Mouse (Mus musculus): ENCODE measurements around the gene Arf3. TPM values are rescaled to one million over a fixed set of nuclear protein-coding genes. Genes with fewer than 3 reads are reported as not detected.
"Not testable (repeated sequence)": the region's sequence is repeated elsewhere in the genome, so short reads cannot be mapped to it uniquely, and the experiment has no call there.

The Arf3 gene
- 100 to 1,000 TPM; 636 TPM for total RNA-seq (2021)
- long read RNA-seq, full-length matches to known transcripts: 136 of 340 reads
- long read RNA-seq, partial matches to known transcripts: 22 of 340 reads
- long read RNA-seq, other reads (novel, unspliced or antisense): 182 of 340 reads

DNA sequence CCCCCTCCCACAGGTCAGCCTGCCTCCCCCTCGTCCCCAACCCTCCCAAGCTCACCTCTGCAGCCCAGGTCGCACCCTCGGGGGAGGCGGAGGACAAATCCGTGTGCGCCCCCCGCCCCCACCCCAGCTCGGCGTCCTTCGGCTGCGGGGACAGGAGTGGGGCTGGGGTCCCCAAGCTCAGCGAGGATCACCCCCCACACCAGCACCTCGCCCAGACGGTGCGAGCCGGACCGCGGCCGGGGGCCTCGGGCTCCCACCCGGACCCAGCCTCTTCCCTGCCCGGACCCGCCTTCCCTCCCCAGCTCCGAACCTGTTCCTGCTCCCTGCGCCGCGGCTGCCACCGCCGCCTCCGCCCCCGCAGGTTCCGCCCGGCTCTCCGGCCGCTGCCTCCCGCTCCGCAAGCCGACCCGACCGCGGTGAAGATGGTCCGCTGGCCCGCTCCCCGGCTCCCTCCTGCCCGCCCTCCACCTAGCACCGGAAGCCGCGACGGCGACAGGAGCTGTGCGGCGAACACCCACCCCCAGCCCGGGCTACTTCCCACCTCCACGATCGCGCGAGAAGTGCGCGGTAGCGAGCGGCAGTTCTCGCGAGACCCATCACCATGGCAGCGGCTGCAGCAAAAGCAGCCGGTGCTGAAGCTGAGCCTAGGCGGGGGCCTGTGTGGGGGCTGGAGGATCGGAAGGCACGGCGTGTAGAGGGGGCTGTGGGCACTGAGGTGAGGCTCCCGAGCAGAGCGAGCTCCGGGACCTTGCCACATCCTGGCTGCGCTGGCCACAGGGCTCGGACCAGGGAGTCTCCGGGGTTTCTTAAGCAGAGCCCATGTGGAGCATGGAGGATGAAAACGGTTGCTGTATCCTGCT is at the start of gene Arf3:
Gene Arf3, minus strand, starts transcription at position 545 of the 860 bp plus-strand sequence.
- DNase-seq (ENCODE audit: low spot score in 2 of 2): peak; percentile 96 to 98

DNA sequence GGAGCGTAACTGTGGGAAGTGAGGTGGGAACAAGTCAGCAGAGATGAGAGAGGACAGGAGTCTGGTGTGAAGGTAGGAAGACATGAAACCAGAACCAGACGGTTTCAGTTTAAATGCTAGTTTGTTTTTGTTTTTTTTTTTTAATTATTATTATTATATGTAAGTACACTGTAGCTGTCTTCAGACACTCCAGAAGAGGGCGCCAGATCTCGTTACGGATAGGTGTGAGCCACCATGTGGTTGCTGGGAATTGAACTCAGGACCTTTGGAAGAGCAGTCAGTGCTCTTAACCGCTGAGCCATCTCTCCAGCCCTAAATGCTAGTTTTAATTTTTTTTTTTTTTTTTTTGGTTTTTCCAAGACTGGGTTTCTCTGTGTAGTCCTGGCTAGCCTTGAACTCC is 47.2 kb upstream of the Arf3 start:
- not testable (repeated sequence) for DNase-seq (ENCODE audit: low spot score in 2 of 2)

DNA sequence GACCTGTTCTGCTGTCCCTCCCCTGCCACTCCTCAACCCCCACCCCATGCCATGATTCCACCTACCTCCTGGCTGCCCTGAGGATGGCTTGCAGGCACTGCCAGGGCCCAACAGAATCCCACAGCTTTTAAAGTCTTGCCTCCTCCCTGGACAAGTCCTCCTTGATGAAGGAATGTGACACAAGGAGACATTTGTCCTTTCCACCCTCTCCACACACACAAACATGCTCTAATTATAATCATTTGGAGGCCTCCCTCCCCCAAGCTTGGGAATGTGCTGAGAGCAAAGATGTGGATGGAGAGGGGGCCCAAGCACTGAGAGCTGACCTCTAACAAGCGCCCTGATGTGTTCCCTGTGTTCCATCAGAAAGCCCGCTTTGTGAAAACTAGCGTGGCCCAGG is 46.4 kb upstream of the Arf3 start, which contains the start of gene Ddn:
Gene Ddn, minus strand, starts transcription at position 101 of the 400 bp plus-strand sequence.
- DNase-seq (ENCODE audit: low spot score in 2 of 2): no peak

DNA sequence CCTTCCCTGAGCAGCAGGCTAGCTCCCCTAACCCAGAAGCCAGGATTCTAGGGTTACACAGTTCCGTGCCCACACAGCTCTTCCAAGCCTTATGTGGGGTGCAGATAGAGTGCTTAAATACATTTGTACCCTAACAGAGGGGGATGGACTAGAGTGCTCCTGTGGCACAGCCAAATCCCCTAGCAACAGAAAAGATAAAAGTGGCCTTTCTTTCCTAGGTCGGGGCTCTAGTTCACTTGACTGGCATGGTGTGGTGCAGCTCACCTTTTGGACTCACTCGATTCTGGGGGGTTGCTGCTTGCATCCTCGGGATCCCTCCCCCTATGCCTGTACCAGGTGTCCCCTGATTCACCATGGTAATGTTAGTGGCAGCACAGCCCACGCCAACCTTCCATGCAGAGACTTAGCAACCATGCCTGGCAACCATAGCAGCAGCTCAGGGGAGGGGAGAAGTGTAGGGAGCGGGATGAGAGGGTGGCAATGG is 45.7 kb upstream of the Arf3 start:
- peak; percentile 55 to 71 for DNase-seq (ENCODE audit: low spot score in 2 of 2)

DNA sequence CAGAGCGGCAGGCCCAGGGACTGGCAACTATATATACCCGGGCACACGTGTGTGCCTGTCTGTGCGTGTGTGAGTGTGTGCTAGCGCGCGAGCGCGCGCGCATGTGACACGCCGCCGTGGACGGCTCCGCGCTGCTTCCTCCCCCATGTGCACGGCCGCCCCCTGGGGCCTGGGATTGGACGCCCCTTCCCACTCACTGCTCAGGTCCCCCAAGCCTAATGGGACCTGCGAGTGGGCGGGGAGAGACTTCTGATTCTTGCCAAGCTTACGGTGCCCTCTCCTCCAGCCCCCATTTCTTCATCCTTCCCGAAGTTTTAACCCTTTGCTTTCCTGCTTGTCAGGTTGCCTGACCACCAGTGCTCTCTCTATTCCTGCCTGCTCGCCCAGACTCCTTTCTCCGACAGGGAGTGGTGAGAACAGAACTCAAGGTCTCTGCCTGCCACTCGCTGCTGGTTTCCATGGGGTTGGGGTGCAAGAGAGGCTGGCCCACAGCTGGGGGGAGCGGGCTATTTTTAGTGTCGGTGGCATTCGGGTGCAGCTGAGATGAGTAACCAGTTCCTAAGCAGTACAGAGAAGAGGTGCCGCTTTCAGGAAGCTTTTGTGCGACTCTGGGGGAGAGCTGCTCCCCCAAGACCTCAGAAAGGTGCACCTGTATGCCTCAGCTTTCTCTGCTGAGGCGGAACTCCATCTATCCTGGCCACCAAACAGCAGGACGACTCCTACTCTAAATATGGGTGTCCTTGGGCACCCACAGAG is 45.1 kb upstream of the Arf3 start:
- DNase-seq (ENCODE audit: low spot score in 2 of 2): peak; percentile 86

DNA sequence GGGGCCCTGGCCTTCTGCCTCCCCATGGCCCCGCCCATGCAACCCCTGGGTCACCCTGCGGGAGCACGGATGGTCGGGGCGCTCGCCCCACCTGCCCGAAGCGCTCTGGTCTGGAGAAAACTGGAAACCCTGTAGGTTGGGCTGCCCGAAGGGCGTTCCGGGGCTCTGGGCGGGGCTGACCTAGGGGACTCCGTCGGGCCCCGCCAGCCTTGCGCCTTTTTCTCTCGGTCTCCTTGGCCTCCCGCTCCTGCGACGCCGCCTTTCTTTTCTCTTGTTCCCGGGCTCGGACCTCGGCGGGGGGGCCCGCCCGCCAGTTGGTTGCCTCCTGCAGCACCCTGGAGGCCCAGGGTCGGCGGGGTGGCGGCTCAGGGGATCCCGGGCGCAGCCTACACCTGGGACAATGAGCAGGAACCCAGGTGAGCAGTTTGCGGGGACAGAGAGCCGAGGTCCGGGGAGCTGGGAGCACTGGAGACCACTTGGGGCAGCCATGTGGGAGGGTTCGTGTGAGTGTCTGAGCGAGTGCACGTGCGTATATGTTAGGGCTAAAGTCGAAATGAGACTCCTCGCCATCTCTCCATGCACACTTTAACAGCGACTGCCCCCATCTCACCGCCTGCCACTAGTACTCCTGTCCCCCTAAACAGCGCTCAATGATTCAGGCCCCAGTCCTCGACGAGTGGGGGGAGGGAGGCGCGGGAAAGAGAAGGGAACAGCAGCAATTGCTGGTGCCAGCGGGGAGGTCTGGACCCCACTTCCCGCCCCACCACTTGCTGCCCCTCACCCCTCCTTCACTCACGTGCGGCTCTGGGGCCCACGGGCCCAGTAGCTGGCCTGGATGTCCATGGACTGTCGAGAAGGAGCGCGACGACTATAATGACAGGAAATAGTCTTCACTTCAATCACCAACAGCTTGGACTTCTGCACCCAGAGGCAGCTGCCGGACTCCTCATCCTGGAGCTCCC is 44.1 kb upstream of the Arf3 start:
- peak in 1 of 2 experiments; percentile 44 for DNase-seq (ENCODE audit: low spot score in 2 of 2)

DNA sequence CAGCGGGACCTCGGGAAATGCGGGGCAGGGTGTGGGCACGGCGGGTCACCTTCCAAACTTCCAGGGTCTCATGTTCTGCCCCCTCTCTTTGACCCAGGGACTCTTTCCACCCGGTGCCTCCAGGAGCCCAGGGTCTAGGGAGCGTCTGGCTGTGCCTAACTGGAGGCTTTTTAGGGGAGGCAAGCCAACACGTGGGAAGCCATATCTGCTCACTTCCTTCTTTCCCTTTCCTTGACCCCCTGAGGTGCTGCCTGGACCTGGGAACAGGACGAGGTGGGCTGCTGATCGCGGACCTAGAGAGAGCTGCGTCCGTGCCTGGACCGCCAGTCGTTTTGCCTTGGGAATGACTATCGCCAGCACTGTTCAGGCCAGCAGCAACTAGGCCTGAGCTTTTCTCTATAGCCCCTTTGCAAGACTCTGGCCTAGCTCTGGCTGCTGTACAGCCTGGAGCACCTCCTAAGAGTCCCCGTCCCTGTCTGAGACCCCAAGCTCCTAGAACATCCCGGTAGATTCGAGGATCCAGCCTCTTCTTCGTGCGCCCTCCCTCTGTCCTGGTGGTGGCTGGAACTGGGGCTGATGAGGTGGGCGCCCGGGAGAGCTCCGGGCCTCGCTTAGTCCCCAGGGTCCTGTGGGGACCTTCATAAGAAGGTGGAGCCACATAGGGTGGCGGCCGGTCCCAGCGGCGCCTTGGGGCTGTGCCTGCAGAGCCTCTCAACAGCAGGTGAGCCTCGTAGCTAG is 43.2 kb upstream of the Arf3 start:
- DNase-seq (ENCODE audit: low spot score in 2 of 2): no peak

DNA sequence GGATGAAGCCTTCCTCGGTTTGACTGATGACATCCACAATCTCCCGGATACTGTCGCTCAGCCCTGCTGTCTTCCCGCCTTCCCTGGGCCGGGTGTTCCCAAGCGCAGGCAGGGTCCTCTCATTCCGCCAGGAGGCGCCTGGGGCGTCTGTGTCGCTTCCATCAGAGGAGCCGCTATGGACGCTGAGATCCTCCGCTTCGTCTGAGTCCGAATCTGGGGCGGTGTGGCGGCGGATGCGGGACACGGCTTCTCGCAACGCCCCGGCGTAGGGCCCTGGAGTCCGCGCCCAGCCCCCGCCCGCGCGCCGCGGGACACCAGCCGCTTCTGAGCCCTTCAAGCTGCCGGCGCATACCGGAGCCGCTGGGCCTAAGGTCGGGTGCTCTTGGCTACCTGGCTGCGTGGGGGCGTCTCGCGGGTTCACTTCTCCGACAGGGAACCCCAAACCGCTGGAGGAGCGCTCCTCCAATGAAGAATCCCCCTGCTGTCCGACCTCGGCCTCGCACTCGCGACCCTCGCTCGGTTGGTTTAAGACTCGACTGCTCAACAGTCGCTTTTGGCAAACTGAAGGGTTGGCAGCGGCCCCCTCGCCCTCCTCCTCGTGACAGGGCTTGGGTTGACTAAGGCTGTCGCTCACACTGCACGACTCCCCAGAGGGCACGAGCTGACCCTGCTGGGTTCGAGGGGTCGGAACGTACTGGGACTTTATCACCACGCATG is 42.5 kb upstream of the Arf3 start:
- DNase-seq (ENCODE audit: low spot score in 2 of 2): peak; percentile 77 to 84

DNA sequence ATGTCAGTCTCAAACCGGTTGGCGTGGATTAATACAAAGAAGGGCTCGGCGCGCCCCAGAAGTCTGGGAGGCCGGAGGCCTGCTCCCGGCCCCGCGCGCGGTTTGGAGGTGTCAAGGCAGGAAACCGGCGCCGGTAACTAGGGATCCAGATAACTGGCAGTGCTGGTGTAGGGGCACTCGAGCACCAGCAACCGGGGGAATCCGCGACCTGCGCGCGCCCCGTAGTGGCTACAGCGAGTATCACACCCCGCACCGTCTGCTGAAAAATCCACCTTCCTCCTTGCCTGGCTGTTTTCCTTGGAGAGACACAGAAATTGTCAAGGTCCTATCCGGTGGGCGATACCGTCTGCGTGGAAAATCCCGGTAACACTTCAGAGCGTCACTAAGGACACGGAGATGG is 41.0 kb upstream of the Arf3 start:
- DNase-seq (ENCODE audit: low spot score in 2 of 2): peak; percentile 92 to 94

DNA sequence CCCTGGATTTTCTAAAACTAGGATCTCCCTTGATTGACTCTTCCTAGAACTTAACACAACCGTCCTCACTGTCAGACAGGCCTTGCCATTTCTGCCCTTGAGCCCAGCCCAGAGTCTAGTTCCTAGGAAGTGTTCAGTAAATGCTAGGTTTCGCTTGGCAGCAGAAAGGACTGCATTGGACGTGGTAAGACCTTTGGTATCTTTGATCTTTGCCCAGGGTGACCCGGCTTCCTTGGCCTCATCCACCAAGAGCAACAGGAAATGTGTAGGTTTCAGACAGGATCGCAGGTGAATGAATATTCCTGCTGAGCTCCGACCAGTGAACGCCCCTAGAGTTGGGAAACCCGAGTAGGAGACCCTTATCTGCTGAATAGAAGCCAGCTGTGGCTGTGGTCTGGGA is 39.9 kb upstream of the Arf3 start:
- no peak for DNase-seq (ENCODE audit: low spot score in 2 of 2)

DNA sequence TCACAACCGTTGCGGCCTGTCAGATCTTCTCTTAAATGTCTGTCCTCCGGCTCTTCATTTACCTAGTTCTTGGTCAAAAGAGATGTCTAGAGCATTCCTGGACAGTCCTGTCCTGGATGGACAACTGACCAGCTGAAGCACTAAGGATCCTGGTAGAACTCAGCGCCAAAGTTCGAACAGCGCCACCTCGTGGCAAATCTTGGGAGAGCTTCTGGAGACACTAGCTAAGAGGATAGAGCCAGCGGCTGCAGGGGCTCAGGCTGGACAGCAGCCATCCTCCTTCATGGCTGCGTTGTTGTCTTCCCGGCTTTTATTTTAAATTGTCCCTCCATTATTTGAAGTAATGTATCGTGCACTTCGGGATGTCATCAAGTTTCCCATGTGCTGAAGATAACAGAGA is 36.4 kb upstream of the Arf3 start:
- peak; percentile 85 to 87 for DNase-seq (ENCODE audit: low spot score in 2 of 2)

DNA sequence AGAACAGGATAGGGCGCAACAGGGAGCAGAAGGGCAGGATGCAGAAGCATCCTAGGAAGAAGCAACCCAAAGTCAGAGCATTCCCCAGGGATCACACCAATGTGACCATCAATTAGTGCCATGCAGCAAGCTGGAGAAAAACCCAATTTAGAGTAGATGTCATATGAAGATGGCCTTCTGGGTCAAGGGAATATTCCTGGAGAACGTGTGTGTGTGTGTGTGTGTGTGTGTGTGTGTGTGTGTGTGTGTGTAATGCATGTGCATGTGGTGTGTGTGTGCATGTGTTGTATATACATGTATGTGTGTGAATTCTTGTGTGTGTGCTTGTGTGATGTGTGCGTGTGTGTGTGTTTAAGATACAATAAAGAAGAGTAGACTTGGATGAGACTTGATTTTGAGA is 35.9 kb upstream of the Arf3 start:
- DNase-seq (ENCODE audit: low spot score in 2 of 2): no peak

DNA sequence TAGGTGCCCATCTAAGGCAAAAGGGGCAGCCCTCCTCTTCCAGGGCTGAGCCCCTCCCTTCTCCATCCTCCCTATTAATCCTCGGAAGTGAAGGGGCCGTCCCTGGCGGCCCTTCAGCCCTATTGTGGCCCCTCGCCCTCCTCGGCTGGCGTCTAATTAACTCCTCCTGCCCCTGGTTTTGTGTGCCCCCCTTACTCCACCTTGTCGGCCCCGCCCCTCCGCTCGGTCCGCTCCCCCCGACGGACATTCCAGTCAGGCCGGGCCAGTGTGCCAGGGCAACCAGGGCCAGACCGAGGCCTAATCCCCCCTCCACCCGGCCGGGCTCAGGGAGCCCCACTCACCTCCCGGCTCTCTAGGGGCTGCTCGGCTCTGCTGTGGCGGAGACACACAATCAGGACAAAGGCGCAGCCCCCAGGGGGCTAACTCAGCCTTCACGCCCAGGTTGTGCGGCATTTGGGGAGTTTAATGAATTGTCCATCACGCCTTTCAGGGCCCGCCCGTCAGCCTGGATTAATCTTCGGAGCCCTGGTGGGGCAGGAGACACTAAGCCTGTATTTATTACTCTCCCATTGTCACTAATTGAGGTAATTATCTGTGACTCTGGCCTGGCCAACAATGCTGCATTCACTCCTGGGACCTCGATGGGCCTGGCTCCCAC is 35.0 kb upstream of the Arf3 start:
- no peak for DNase-seq (ENCODE audit: low spot score in 2 of 2)

DNA sequence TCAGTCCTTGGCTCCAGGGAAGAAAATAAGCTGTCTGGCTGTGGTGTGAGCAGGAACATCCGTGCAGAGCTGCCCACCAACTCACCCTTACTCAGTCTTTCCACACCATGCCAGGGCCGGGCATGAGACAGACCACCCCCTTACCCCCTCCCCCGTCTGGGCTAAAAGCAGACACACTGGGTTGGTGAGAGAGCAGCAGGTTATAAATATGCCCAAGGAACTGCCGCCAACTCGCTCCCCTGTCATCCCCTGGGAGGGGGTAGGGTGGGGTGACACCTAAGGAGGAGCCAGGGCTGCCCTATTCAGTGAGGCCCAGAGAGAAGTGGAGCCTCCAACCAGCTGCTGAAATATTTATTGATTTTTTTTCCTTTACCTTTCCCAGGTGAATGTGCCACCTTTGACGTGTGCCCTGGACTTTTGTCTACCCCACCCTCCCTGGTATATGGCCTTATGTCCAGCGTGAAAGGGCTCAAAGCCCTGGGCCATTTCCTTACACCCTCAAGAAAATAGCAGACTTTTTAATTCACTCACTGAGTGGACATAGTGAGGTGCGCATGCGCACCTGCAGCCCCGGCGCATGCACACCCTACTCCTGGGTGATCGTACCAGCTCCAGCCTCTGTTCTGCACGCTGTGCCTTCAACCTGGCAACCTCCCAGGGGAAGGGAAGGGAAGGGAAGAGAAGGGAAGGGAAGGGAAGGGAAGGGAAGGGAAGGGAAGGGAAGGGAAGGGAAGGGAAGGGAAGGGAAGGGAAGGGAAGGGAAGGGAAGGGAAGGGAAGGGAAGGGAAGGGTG is 34.0 kb upstream of the Arf3 start:
- no peak for DNase-seq (ENCODE audit: low spot score in 2 of 2)

DNA sequence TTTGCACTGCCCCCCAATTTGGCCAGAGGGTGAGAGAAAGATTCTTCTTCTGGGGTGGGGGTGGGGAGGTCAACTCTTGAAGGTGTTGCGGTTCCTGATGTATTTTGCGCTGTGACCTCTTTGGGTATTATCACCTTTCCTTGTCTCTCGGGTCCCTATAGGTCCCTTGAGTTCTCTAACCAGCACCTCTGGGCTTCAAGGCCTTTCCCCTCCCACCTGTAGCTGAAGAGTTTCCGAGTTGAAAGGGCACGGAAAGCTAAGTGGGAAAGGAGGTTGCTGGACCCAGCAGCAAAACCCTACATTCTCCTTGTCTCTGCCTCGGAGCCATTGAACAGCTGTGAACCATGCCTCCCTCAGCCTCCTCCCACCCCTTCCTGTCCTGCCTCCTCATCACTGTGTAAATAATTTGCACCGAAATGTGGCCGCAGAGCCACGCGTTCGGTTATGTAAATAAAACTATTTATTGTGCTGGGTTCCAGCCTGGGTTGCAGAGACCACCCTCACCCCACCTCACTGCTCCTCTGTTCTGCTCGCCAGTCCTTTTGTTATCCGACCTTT is 30.2 kb upstream of the Arf3 start:
- DNase-seq (ENCODE audit: low spot score in 2 of 2): no peak

DNA sequence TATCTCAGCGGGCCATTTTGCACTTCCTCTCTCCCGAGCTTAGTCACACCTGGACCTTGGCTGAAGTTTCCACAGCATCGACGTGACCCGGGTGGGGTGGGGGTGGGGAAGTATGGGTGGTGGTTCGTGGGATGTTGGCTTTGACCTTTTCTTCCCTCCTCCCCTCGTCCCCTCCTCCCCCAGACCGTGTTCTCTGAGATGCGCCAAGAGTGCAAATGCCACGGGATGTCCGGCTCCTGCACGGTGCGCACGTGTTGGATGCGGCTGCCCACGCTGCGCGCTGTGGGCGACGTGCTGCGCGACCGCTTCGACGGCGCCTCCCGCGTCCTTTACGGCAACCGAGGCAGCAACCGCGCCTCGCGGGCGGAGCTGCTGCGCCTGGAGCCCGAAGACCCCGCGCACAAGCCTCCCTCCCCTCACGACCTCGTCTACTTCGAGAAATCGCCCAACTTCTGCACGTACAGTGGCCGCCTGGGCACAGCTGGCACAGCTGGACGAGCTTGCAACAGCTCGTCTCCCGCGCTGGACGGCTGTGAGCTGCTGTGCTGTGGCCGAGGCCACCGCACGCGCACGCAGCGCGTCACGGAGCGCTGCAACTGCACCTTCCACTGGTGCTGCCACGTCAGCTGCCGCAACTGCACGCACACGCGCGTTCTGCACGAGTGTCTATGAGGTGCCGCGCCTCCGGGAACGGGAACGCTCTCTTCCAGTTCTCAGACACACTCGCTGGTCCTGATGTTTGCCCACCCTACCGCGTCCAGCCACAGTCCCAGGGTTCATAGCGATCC is 29.4 kb upstream of the Arf3 start:
- no peak for DNase-seq (ENCODE audit: low spot score in 2 of 2)

DNA sequence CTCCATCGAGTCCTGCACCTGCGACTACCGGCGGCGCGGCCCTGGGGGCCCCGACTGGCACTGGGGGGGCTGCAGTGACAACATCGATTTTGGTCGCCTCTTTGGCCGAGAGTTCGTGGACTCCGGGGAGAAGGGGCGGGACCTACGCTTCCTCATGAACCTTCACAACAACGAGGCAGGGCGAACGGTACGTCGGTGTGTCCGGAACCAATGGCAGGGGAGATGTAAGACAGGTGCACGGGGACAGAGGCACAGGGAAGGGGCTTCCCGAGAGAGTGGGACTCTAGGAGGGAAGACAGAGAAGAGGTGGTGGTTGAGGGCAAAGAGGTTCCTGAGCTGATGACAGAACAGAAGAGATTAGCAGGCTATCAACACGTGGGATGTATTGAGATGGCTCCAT is 28.8 kb upstream of the Arf3 start:
- DNase-seq (ENCODE audit: low spot score in 2 of 2): no peak

Measured in layer of hippocampus, postnatal 10 days (tissue).